Mouse (Mus musculus) erythroblast, embryonic 14.5 days (primary cell): ENCODE measurements around the gene Pard3b. TPM values are rescaled to one million over a fixed set of nuclear protein-coding genes. Genes with fewer than 3 reads are reported as not detected.

ENCODE experiments used
- H3K27me3 ChIP-seq: 2 replicates; pipeline ENCODE4 v1.6.1; 2012; ENCODE audit warnings: inconsistent platforms; ENCODE audit not compliant: control insufficient read depth
- H3K36me3 ChIP-seq: 2 replicates; pipeline ENCODE4 v1.6.1; 2012; ENCODE audit warnings: mild to moderate bottlenecking, inconsistent platforms; ENCODE audit not compliant: control insufficient read depth
- H3K4me1 ChIP-seq: 2 replicates; pipeline ENCODE4 v1.6.1; 2012; ENCODE audit warnings: inconsistent platforms; ENCODE audit not compliant: control insufficient read depth
- H3K4me3 ChIP-seq: replicated peaks from 2 replicates; pipeline ENCODE3; 2012; ENCODE audit warnings: moderate library complexity, mild to moderate bottlenecking, inconsistent platforms
- H3K9me3 ChIP-seq: 2 replicates; pipeline ENCODE4 v1.6.1; 2012; ENCODE audit warnings: low read length, inconsistent platforms, mixed read lengths; ENCODE audit not compliant: control insufficient read depth
- GATA1 ChIP-seq: IDR thresholded peaks from 2 replicates; pipeline ENCODE4 v1.6.1; 2012; ENCODE audit warnings: low read length, inconsistent platforms, mixed read lengths
- TAL1 ChIP-seq: IDR thresholded peaks from 3 replicates; pipeline ENCODE4 v1.6.1; 2012; ENCODE audit warnings: low read length, inconsistent platforms, mixed read lengths
- polyA plus RNA-seq: library from polyadenylated mRNA; stranded (reverse); fragments of >175 nt; gene quantifications from 2 replicates; pipeline ENCODE4 v1.2.3, GENCODE M21; 2012

Gene Pard3b
- polyA plus RNA-seq, 1 experiment = not detected

- Histone ChIP-seq H3K27me3 (no peaks in the 10 kb centered on the region), H3K9me3 (no peaks in the 10 kb centered on the region), H3K36me3 (no peaks in the 10 kb centered on the region), H3K4me1 (no peaks in the 10 kb centered on the region), H3K4me3 (no peak overlapping the region)
- no peak for TF ChIP-seq GATA1
These were observed 790.9 kb downstream of the Pard3b start for GRCm38 (mm10) chr1:62429333-62430182.

GRCm38 (mm10) chr1:62431054-62431453, 792.4 kb downstream of the Pard3b start:
- Histone ChIP-seq H3K9me3 (no peaks in the 10 kb centered on the region), H3K4me1 (no peaks in the 10 kb centered on the region), H3K27me3 (no peaks in the 10 kb centered on the region), H3K36me3 (no peaks in the 10 kb centered on the region), H3K4me3 (no peak overlapping the region)
- TF ChIP-seq TAL1 (no peak), GATA1 (no peak)

- no peaks in the 10 kb centered on the region for H3K27me3 ChIP-seq
- H3K9me3 ChIP-seq = no peaks in the 10 kb centered on the region
- no peak overlapping the region for H3K4me3 ChIP-seq
- no peaks in the 10 kb centered on the region for H3K36me3 ChIP-seq
- TF ChIP-seq TAL1 (no peak), GATA1 (no peak)
- H3K4me1 ChIP-seq = no peaks in the 10 kb centered on the region
These were observed 795.3 kb downstream of the Pard3b start for GRCm38 (mm10) chr1:62433891-62434290.

DNA sequence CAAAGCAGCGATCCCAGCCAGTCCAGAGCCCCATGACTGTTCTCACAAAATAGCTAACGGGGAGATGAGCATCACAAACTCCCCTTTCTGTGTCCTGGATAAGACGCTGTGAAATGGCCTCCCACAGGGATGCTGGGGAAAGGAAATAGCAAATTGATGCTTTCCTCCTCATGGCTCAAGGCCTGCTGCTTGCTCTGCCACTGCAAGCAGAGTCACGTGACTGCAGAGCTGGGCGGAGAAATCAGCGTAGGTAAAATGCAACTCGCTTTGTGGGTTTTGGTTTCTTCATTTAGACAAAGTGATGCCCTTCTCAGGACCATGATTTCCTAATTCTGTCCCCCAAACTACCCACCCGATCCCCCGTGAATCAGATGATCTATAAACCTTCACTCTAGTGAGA, 797.2 kb downstream of the Pard3b start:
- TF ChIP-seq GATA1 = no peak
- H3K36me3 ChIP-seq = no peaks in the 10 kb centered on the region
- H3K27me3 ChIP-seq = no peaks in the 10 kb centered on the region
- no peak overlapping the region for H3K4me3 ChIP-seq
- no peaks in the 10 kb centered on the region for H3K9me3 ChIP-seq
- H3K4me1 ChIP-seq = no peaks in the 10 kb centered on the region

DNA sequence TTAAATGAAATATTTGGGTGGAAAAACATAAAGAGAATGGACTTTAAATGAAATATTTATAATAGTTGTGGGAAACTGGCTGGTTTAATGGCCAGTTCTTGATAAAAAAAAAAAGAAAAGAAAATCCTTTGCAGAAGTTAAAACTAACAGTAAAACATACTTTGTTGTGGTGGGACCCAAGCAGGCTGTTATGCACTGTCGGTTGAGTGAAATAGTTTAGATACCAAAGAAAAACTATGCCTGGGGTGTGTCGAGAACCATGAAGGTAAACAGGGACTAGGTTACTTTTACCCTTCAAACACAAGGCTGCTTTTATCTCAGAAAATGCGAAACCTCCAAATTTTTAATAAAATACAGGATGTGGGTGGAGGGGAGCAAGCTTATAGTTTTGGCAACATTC, 797.7 kb downstream of the Pard3b start:
- Histone ChIP-seq H3K36me3 (no peaks in the 10 kb centered on the region), H3K4me3 (no peak overlapping the region), H3K27me3 (no peaks in the 10 kb centered on the region), H3K4me1 (no peaks in the 10 kb centered on the region), H3K9me3 (no peaks in the 10 kb centered on the region)
- TF ChIP-seq GATA1 (no peak), TAL1 (no peak)

GRCm38 (mm10) chr1:62437493-62437892, 798.9 kb downstream of the Pard3b start:
- no peaks in the 10 kb centered on the region for H3K36me3 ChIP-seq
- no peak for TF ChIP-seq TAL1
- no peak for TF ChIP-seq GATA1
- H3K4me3 ChIP-seq = no peak overlapping the region
- H3K4me1 ChIP-seq = no peaks in the 10 kb centered on the region
- H3K9me3 ChIP-seq = no peaks in the 10 kb centered on the region
- no peaks in the 10 kb centered on the region for H3K27me3 ChIP-seq

DNA sequence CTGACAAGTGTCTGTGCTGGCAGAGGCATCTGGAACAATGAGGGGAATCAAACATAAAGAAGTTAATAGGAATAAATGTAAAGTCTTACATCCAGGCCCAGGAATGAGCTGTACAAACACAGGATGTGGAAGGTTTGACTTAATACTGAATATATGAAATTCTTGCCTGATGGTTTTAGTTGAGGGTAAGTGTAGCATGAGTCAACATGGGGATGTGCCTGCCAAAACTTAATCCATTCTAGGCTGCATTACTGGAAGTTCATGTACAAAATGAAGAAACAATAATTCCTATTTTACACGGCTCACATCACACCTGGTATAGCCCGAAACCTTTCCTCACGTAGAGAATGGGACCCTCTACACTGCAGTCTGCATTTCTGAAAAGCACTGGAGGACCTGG, 805.8 kb downstream of the Pard3b start:
- Histone ChIP-seq H3K4me3 (no peak overlapping the region), H3K36me3 (no peaks in the 10 kb centered on the region), H3K27me3 (no peaks in the 10 kb centered on the region), H3K4me1 (no peaks in the 10 kb centered on the region), H3K9me3 (no peaks in the 10 kb centered on the region)
- no peak for TF ChIP-seq GATA1
- no peak for TF ChIP-seq TAL1

GRCm38 (mm10) chr1:62446818-62447217, 808.2 kb downstream of the Pard3b start:
- H3K36me3 ChIP-seq = no peaks in the 10 kb centered on the region
- no peaks in the 10 kb centered on the region for H3K9me3 ChIP-seq
- TF ChIP-seq TAL1 = no peak
- TF ChIP-seq GATA1 = no peak
- H3K4me3 ChIP-seq = no peak overlapping the region
- H3K4me1 ChIP-seq = no peaks in the 10 kb centered on the region
- no peaks in the 10 kb centered on the region for H3K27me3 ChIP-seq

GRCm38 (mm10) chr1:62449193-62449875, 810.7 kb downstream of the Pard3b start:
- Histone ChIP-seq H3K36me3 (no peaks in the 10 kb centered on the region), H3K9me3 (no peaks in the 10 kb centered on the region), H3K4me1 (no peaks in the 10 kb centered on the region), H3K27me3 (no peaks in the 10 kb centered on the region), H3K4me3 (no peak overlapping the region)
- TF ChIP-seq GATA1 (no peak), TAL1 (no peak)

DNA sequence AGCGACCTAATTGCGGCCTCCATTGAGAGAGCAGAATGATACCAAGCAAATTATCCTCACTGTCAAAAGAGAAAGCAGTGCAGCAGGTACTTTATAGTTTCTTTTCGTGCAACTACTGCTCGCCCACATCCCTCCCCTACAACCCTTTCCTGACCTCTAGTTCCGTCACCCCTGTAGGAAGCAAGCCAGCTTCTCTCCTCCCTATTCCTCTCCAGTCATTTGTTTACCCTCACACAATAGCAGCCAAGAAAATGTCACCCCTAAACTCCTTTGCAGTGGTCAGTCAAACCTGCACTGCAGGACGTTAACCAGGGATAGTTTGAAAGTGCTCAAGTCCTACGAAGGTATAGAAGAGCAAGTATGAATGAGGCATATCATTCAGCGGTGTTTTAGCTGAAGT, 826.9 kb downstream of the Pard3b start:
- H3K9me3 ChIP-seq = no peaks in the 10 kb centered on the region
- no peaks in the 10 kb centered on the region for H3K36me3 ChIP-seq
- H3K4me1 ChIP-seq = no peaks in the 10 kb centered on the region
- no peaks in the 10 kb centered on the region for H3K27me3 ChIP-seq
- no peak overlapping the region for H3K4me3 ChIP-seq
- TF ChIP-seq GATA1 = no peak
- no peak for TF ChIP-seq TAL1
